Mouse (Mus musculus) limb, embryonic 14.5 days (tissue): ENCODE data around the gene Sec61g. TPM values are rescaled to one million over a fixed set of nuclear protein-coding genes. Genes with fewer than 3 reads are reported as not detected.

Source experiments
- ATAC-seq: fragments of 200-750 bp; cut with Nextera tagmentation; 2 replicates; pipeline ENCODE4 v1.8.0; 2017; ENCODE audit warnings: low read depth, moderate number of reproducible peaks, moderate TSS enrichment; ENCODE audit not compliant: low FRiP score
- DNase-seq: peaks from one replicate; pipeline ENCODE4 v3.0.0-alpha.2; 2015; ENCODE audit warnings: low spot score
- H3K27ac ChIP-seq: fragments of 300-500 bp; sonication (generic); replicated peaks from 2 replicates; pipeline ENCODE4 v1.5.1; 2014; ENCODE audit warnings: low read depth, mild to moderate bottlenecking, low read length, moderate library complexity, mixed read lengths
- H3K27me3 ChIP-seq: fragments of 300-500 bp; sonication (generic); 2 replicates; pipeline ENCODE4 v1.6.1; 2014; ENCODE audit warnings: low read length, mixed read lengths; ENCODE audit not compliant: control insufficient read depth, insufficient read depth
- H3K36me3 ChIP-seq: fragments of 300-500 bp; sonication (generic); 2 replicates; pipeline ENCODE4 v1.6.1; 2014; ENCODE audit warnings: mild to moderate bottlenecking, low read length, moderate library complexity, mixed read lengths; ENCODE audit not compliant: control insufficient read depth, insufficient read depth
- H3K4me1 ChIP-seq: fragments of 300-500 bp; sonication (generic); 2 replicates; pipeline ENCODE4 v1.6.1; 2014; ENCODE audit warnings: antibody characterized with exemption, low read length, mixed read lengths; ENCODE audit not compliant: control insufficient read depth, insufficient read depth
- H3K4me2 ChIP-seq: fragments of 300-500 bp; sonication (generic); replicated peaks from 2 replicates; pipeline ENCODE4 v1.6.1; 2014; ENCODE audit warnings: low read depth, mild to moderate bottlenecking, low read length, moderate library complexity; ENCODE audit not compliant: severe bottlenecking
- H3K4me3 ChIP-seq: fragments of 300-500 bp; sonication (generic); replicated peaks from 2 replicates; pipeline ENCODE4 v1.5.1; 2014; ENCODE audit warnings: low read length
- H3K9ac ChIP-seq: fragments of 300-500 bp; sonication (generic); 2 replicates; pipeline ENCODE4 v1.6.1; 2014; ENCODE audit warnings: mild to moderate bottlenecking, low read depth, low read length, moderate library complexity; ENCODE audit not compliant: severe bottlenecking
- H3K9me3 ChIP-seq: fragments of 300-500 bp; sonication (generic); 2 replicates; pipeline ENCODE4 v1.6.1; 2016; ENCODE audit warnings: low read length; ENCODE audit not compliant: control insufficient read depth
- POLR2A ChIP-seq: fragments of 200-500 bp; IDR thresholded peaks from 2 replicates; pipeline ENCODE4 v1.8.0; 2012; ENCODE audit warnings: inconsistent platforms, mild to moderate bottlenecking, moderate library complexity, borderline replicate concordance; ENCODE audit not compliant: insufficient read depth, insufficient read length; ENCODE audit errors: extremely low read depth
- WGBS: fragments of 180-500 bp; shearing (Covaris S2); extraction: QIAGEN DNeasy Blood & Tissue Kit; methylation state at CpG from one replicate; pipeline ENCODE4 v1.1.7; 2014; 5-methylcytosine and 5-hydroxymethylcytosine counted together
- polyA plus RNA-seq, 2 experiments: library from polyadenylated mRNA; depleted of rRNA in 1 of 2; stranded (reverse) in 1 of 2; unstranded in 1 of 2; fragments of >200 nt; fragmentation: Nextera tagmentation in 1 of 2; extraction: Ambion mirVana in 1 of 2; gene quantifications; 2 replicates each; pipeline versions ENCODE4 v1.2.1 to v1.2.3; 2012 to 2014

Gene Sec61g
- polyA plus RNA-seq, 2 experiments = 45.2 to 55.4 TPM

DNA sequence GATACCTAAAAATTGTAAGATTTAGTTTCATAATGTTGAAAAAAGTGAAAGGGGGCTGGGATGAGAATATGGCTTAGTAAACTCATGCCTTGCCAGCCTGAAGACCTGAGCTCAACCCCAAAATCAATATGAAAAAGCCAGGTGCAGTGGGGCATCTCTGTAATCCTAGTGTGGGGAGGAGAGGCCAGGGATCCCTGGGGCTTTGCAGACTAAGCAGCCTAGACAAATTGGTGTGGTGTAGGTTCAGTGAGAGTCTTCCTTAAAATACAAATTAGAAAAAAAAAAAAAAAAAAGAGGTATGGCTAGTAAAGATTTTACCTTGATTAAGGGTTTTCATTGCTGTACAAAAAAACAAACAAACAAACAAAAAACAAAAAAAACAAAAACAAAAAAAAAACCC is 20.6 kb upstream of the Sec61g start:
- H3K36me3 ChIP-seq = no peaks in the 10 kb centered on the region
- no peak for TF ChIP-seq POLR2A
- no peaks in the 10 kb centered on the region for H3K9me3 ChIP-seq
- no peak overlapping the region for H3K27ac ChIP-seq
- no peak overlapping the region for H3K4me3 ChIP-seq
- no peak overlapping the region for H3K9ac ChIP-seq
- H3K4me1 ChIP-seq = no peaks in the 10 kb centered on the region
- no peak for ATAC-seq
- no peak for DNase-seq
- H3K4me2 ChIP-seq = no peak overlapping the region
- no peaks in the 10 kb centered on the region for H3K27me3 ChIP-seq

DNA sequence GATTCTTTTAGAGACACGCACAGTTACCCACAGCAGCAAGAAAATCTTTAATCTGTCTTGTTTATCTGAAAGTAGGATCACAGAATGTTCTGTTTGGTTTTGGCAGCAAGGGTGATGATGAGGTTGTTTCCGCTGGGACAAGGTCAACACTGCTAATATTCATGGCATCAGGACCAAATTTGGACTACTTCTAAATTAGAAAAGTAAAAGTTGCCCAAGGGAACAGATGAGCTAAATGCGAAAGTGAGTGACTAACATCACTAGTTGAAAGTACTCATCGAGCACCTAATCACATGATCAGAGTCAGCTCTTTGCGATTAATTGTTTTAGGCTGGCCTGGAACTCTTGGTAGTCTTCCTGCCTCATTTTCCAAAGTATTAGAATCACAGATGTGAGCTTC is 20.1 kb upstream of the Sec61g start:
- H3K36me3 ChIP-seq = no peaks in the 10 kb centered on the region
- H3K4me1 ChIP-seq = no peaks in the 10 kb centered on the region
- ATAC-seq (no peak), DNase-seq (no peak)
- no peak overlapping the region for H3K4me2 ChIP-seq
- H3K9ac ChIP-seq = no peak overlapping the region
- no peak overlapping the region for H3K4me3 ChIP-seq
- TF ChIP-seq POLR2A = no peak
- H3K9me3 ChIP-seq = no peaks in the 10 kb centered on the region
- H3K27ac ChIP-seq = no peak overlapping the region
- 86% methylated on average over 5 of the region's 5 CpGs for WGBS
- H3K27me3 ChIP-seq = no peaks in the 10 kb centered on the region

DNA sequence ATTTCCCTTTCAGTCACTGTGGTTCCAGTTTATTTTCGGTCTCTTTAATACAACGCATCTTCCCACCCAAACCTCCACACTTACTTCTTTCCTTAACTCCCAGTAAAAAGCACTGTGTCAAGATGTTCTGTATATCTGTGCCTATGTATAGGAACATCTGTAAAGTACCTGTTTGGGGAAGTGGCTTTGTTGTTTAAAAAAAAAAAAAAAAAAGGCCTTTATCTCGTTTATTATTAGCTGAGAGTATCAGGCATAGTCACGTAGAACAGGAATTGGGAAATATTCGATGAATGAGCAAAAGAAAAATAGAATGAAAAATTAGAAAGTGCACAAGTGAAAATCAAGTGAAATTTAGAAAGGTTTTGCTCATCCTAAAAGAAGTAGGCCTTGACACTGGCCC is 19.5 kb upstream of the Sec61g start:
- TF ChIP-seq POLR2A = no peak
- H3K36me3 ChIP-seq = no peaks in the 10 kb centered on the region
- WGBS = 89% methylated on average over 5 of the region's 5 CpGs
- no peak for ATAC-seq
- H3K4me1 ChIP-seq = no peaks in the 10 kb centered on the region
- no peak overlapping the region for H3K9ac ChIP-seq
- H3K27me3 ChIP-seq = no peaks in the 10 kb centered on the region
- no peak overlapping the region for H3K4me3 ChIP-seq
- no peak overlapping the region for H3K27ac ChIP-seq
- H3K9me3 ChIP-seq = no peaks in the 10 kb centered on the region
- DNase-seq = no peak
- H3K4me2 ChIP-seq = no peak overlapping the region

- H3K9me3 ChIP-seq = no peaks in the 10 kb centered on the region
- H3K36me3 ChIP-seq = no peaks in the 10 kb centered on the region
- no peak overlapping the region for H3K27ac ChIP-seq
- WGBS = 78% methylated on average over 2 of the region's 2 CpGs
- no peak for DNase-seq
- H3K4me3 ChIP-seq = no peak overlapping the region
- TF ChIP-seq POLR2A = no peak
- no peaks in the 10 kb centered on the region for H3K4me1 ChIP-seq
- H3K9ac ChIP-seq = no peak overlapping the region
- no peaks in the 10 kb centered on the region for H3K27me3 ChIP-seq
- ATAC-seq = no peak
- H3K4me2 ChIP-seq = no peak overlapping the region
Measured at GRCm38 (mm10) chr11:16526467-16526866, 18.2 kb upstream of the Sec61g start.

DNA sequence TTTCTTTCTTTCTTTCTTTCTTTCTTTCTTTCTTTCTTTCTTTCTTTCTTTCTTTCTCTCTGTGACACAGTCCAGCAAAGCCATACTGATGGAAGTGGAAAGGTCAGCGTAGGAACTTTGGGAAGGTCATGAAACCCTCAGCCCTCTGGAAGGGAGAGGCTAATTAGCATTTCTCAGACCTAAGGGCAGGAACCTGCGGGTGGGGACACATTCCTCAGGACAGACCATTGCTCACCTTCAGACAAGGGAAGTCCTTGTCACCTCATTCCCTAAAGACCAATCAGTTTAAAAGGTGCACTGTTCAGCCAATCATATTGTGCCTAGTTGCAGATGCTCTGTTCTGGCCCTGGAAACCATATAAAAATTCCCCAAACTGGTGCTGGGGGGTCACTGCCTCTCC is 17.4 kb upstream of the Sec61g start:
- Histone ChIP-seq H3K27me3 (no peaks in the 10 kb centered on the region), H3K27ac (no peak overlapping the region), H3K9me3 (no peaks in the 10 kb centered on the region), H3K9ac (no peak overlapping the region), H3K4me2 (no peak overlapping the region), H3K4me3 (no peak overlapping the region), H3K4me1 (no peaks in the 10 kb centered on the region), H3K36me3 (no peaks in the 10 kb centered on the region)
- no peak for TF ChIP-seq POLR2A
- DNase-seq (no peak), ATAC-seq (no peak)
- 55% methylated on average over 2 of the region's 2 CpGs for WGBS
